Comparison of ENCODE assay signal across 8 mouse cellular contexts in the genomic region with DNA sequence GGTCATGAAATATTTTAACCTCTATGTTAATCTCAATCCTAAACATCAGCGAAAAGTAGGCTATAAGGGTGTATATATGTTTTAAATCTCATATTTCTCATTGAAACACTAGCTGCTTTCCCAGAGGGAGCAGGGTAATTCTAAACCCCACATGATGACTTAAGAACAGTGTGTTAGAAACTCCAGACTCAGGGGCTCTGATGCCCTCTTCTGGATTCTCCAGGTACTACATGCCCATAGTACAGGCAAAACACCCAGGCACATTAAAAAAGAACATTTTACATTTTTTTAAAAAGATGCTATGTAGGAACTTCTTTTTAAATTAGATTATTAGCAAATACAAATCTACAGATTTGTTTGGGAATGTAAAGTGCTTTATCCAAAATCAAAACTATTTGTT. TPM values are rescaled to one million over a fixed set of nuclear protein-coding genes. Genes with fewer than 3 reads are reported as not detected.
A peak's percentile ranks its signal among the peaks of the same experiment; 100 is the strongest.
DNase-seq lines count a peak whose midpoint lies in the region; ATAC-seq and TF ChIP-seq lines count a peak whose summit lies in the region.

No protein-coding gene starts in this region.

- H3K27ac ChIP-seq in midbrain, embryonic 14.5 days (replicated peaks; ENCODE audit: low read depth, low read length) = no peak overlapping the region
- no peak overlapping the region for H3K27ac ChIP-seq in midbrain, embryonic 16.5 days (ENCODE audit: low read length)
- no peak overlapping the region for H3K27ac ChIP-seq in embryonic facial prominence, embryonic 10.5 days (replicated peaks)
- no peak overlapping the region for H3K27ac ChIP-seq in hindbrain, postnatal 0 days

- WGBS in midbrain, embryonic 14.5 days = 40% methylated on average over 1 of the region's 1 CpGs
- WGBS in midbrain, embryonic 16.5 days = 32% methylated on average over 1 of the region's 1 CpGs
- WGBS in embryonic facial prominence, embryonic 10.5 days = 27% methylated on average over 1 of the region's 1 CpGs
- 46% methylated on average over 1 of the region's 1 CpGs for WGBS in hindbrain, postnatal 0 days

- peaks cover 14% of the 10 kb centered on the region for H3K4me1 ChIP-seq in midbrain, embryonic 14.5 days (ENCODE audit: control insufficient read depth, insufficient read depth, low read length)
- H3K4me1 ChIP-seq in midbrain, embryonic 16.5 days (ENCODE audit: control insufficient read depth, insufficient read depth, low read length) = peaks cover 23% of the 10 kb centered on the region
- H3K4me1 ChIP-seq in embryonic facial prominence, embryonic 10.5 days = peaks cover 27% of the 10 kb centered on the region
- peaks cover 7% of the 10 kb centered on the region; the same call in 1 of the 2 replicates for H3K4me1 ChIP-seq in hindbrain, postnatal 0 days (ENCODE audit: insufficient read depth, low read length)

- TF ChIP-seq CTCF in hindbrain, postnatal 0 days (IDR thresholded peaks at IDR 0.05; ENCODE audit: low read depth) = peak; percentile 86

- no peak for ATAC-seq in midbrain, embryonic 14.5 days (ENCODE audit: low FRiP score, low TSS enrichment)
- ATAC-seq in midbrain, embryonic 16.5 days = no peak
- ATAC-seq in hindbrain, postnatal 0 days = no peak

- intact Hi-C loops in left cerebral cortex, postnatal 4 days (cut with DNase I) = loop anchor here (10.0 kb wide), 1 partner anchor 118 kb away; no protein-coding TSS in a partner anchor

- no peaks in the 10 kb centered on the region for H3K27me3 ChIP-seq in midbrain, embryonic 14.5 days (ENCODE audit: control insufficient read depth, insufficient read depth, low read length)
- H3K27me3 ChIP-seq in midbrain, embryonic 16.5 days (ENCODE audit: control insufficient read depth, insufficient read depth, low read depth, low read length) = no peaks in the 10 kb centered on the region
- H3K27me3 ChIP-seq in embryonic facial prominence, embryonic 10.5 days (replicated peaks; ENCODE audit: low read depth, poor library complexity, severe bottlenecking) = no peaks in the 10 kb centered on the region
- no peaks in the 10 kb centered on the region for H3K27me3 ChIP-seq in hindbrain, postnatal 0 days (ENCODE audit: insufficient read depth, low read length)

- peak; percentile 84 for DNase-seq in midbrain, embryonic 14.5 days
- peak; percentile 29 for DNase-seq in adrenal gland, adult 8-10 months
- peak; percentile 68 for DNase-seq in embryonic facial prominence, embryonic 10.5 days (ENCODE audit: low spot score)
- peak; percentile 81 for DNase-seq in hindbrain, postnatal 0 days (ENCODE audit: low spot score)
- DNase-seq in left cerebral cortex, postnatal 4 days = peak; percentile 66
- DNase-seq in retina, adult 2 months (ENCODE audit: low read depth, low spot score) = peak; percentile 28
- peak; percentile 21 to 67 for DNase-seq in urinary bladder, postnatal 4 days (ENCODE audit: low spot score in 2 of 2)

- H3K9ac ChIP-seq in midbrain, embryonic 14.5 days (replicated peaks; ENCODE audit: low read length) = no peak overlapping the region
- no peak overlapping the region for H3K9ac ChIP-seq in midbrain, embryonic 16.5 days (ENCODE audit: low read depth, low read length)
- no peak overlapping the region for H3K9ac ChIP-seq in hindbrain, postnatal 0 days (replicated peaks; ENCODE audit: low read length)

- H3K9me3 ChIP-seq in midbrain, embryonic 14.5 days (ENCODE audit: control insufficient read depth, low read length) = no peaks in the 10 kb centered on the region
- no peaks in the 10 kb centered on the region for H3K9me3 ChIP-seq in midbrain, embryonic 16.5 days (replicated peaks; ENCODE audit: control insufficient read depth, low read length, poor library complexity, severe bottlenecking)
- no peaks in the 10 kb centered on the region for H3K9me3 ChIP-seq in embryonic facial prominence, embryonic 10.5 days
- no peaks in the 10 kb centered on the region for H3K9me3 ChIP-seq in hindbrain, postnatal 0 days (ENCODE audit: low read length)

- H3K36me3 ChIP-seq in midbrain, embryonic 14.5 days (ENCODE audit: control insufficient read depth, insufficient read depth, low read length) = peaks cover 6% of the 10 kb centered on the region; the same call in 1 of the 2 replicates
- H3K36me3 ChIP-seq in midbrain, embryonic 16.5 days (ENCODE audit: control insufficient read depth, insufficient read depth, low read length) = 0 out of 2 replicates have a peak, but pooled peaks cover 3% of the 10 kb centered on the region
- H3K36me3 ChIP-seq in embryonic facial prominence, embryonic 10.5 days (replicated peaks) = peaks cover 27% of the 10 kb centered on the region
- no peaks in the 10 kb centered on the region for H3K36me3 ChIP-seq in hindbrain, postnatal 0 days (ENCODE audit: insufficient read depth, low read length)

- no peak overlapping the region for H3K4me3 ChIP-seq in midbrain, embryonic 14.5 days (replicated peaks; ENCODE audit: low read depth, low read length)
- H3K4me3 ChIP-seq in midbrain, embryonic 16.5 days (ENCODE audit: low read depth, low read length) = no peak overlapping the region
- no peak overlapping the region for H3K4me3 ChIP-seq in embryonic facial prominence, embryonic 10.5 days
- no peak overlapping the region for H3K4me3 ChIP-seq in hindbrain, postnatal 0 days (ENCODE audit: low read length)

- H3K4me2 ChIP-seq in midbrain, embryonic 14.5 days (ENCODE audit: low read length) = no peak overlapping the region
- no peak overlapping the region for H3K4me2 ChIP-seq in midbrain, embryonic 16.5 days (ENCODE audit: low read length)
- no peak overlapping the region for H3K4me2 ChIP-seq in hindbrain, postnatal 0 days (ENCODE audit: low read depth, low read length)

RNA-seq across cellular contexts. Expression of a gene that starts 3.4 kb away (rescaled TPM):
- 66.5 and 68.7 TPM in 2 replicates for polyA plus RNA-seq in midbrain, embryonic 14.5 days (2014; fragmentation: Nextera tagmentation; extraction: Ambion mirVana)
- polyA plus RNA-seq in midbrain, embryonic 16.5 days (2015; fragmentation: Nextera tagmentation; extraction: Ambion mirVana) = 43.0 and 45.0 TPM in 2 replicates
- 10 to 100 TPM; 12.0 to 14.0 (median 13.0) TPM for total RNA-seq in adrenal gland, adult 8-10 months (2022)
- polyA plus RNA-seq in embryonic facial prominence, embryonic 10.5 days (2016; fragmentation: Nextera tagmentation; extraction: Ambion mirVana) = 33.7 and 34.3 TPM in 2 replicates
- total RNA-seq in hindbrain, postnatal 0 days (2014; rRNA removed) = 49.0 and 57.9 TPM in 2 replicates
- 40.2 and 40.8 TPM in 2 replicates for polyA plus RNA-seq in hindbrain, postnatal 0 days (2015; fragmentation: Nextera tagmentation; extraction: Ambion mirVana)
- total RNA-seq in left cerebral cortex, postnatal 4 days (2021) = 10 to 100 TPM; 23.6 to 25.9 TPM

RNA-seq across cellular contexts. Expression of a gene that starts 33.4 kb away (rescaled TPM):
- polyA plus RNA-seq in midbrain, embryonic 14.5 days (2014; fragmentation: Nextera tagmentation; extraction: Ambion mirVana) = 0.32 and 0.36 TPM in 2 replicates
- 0.34 and 0.48 TPM in 2 replicates for polyA plus RNA-seq in midbrain, embryonic 16.5 days (2015; fragmentation: Nextera tagmentation; extraction: Ambion mirVana)
- total RNA-seq in adrenal gland, adult 8-10 months (2022) = under 1 TPM in 3 of 4 experiments, not detected in 1; 0.06 to 0.12 (median 0.07) TPM
- 0.21 and 0.41 TPM in 2 replicates for polyA plus RNA-seq in embryonic facial prominence, embryonic 10.5 days (2016; fragmentation: Nextera tagmentation; extraction: Ambion mirVana)
- 0.26 and 0.43 TPM in 2 replicates for total RNA-seq in hindbrain, postnatal 0 days (2014; rRNA removed)
- 0.29 and 0.31 TPM in 2 replicates for polyA plus RNA-seq in hindbrain, postnatal 0 days (2015; fragmentation: Nextera tagmentation; extraction: Ambion mirVana)
- total RNA-seq in left cerebral cortex, postnatal 4 days (2021) = 1 to 10 TPM in 1 of 2 experiments, under 1 TPM in 1; 0.90 to 1.0 TPM

RNA-seq across cellular contexts. Expression of a gene that starts 45.8 kb away (rescaled TPM):
- polyA plus RNA-seq in midbrain, embryonic 14.5 days (2014; fragmentation: Nextera tagmentation; extraction: Ambion mirVana) = 18.0 and 18.4 TPM in 2 replicates
- 10.1 and 10.7 TPM in 2 replicates for polyA plus RNA-seq in midbrain, embryonic 16.5 days (2015; fragmentation: Nextera tagmentation; extraction: Ambion mirVana)
- total RNA-seq in adrenal gland, adult 8-10 months (2022) = 10 to 100 TPM; 19.0 to 23.3 (median 22.1) TPM
- 27.8 and 29.9 TPM in 2 replicates for polyA plus RNA-seq in embryonic facial prominence, embryonic 10.5 days (2016; fragmentation: Nextera tagmentation; extraction: Ambion mirVana)
- 17.9 and 19.2 TPM in 2 replicates for total RNA-seq in hindbrain, postnatal 0 days (2014; rRNA removed)
- 22.1 and 23.1 TPM in 2 replicates for polyA plus RNA-seq in hindbrain, postnatal 0 days (2015; fragmentation: Nextera tagmentation; extraction: Ambion mirVana)
- total RNA-seq in left cerebral cortex, postnatal 4 days (2021) = 10 to 100 TPM; 10.4 to 13.0 TPM

Comparison
In these comparisons a context has a peak if more than half of its experiments do, and no peak if none do; other contexts are left out.
1. DNase-seq: peak in every context shown above with its lines; median percentile 84 in midbrain, embryonic 14.5 days; 81 in hindbrain, postnatal 0 days; 68 in embryonic facial prominence, embryonic 10.5 days; 66 in left cerebral cortex, postnatal 4 days; 44 in urinary bladder, postnatal 4 days; 29 in adrenal gland, adult 8-10 months; 28 in retina, adult 2 months.